Comparison of ENCODE assay signal across 21 mouse cellular contexts in genomic region chr11:98238416-98238815, GRCm38 (mm10). TPM values are rescaled to one million over a fixed set of nuclear protein-coding genes. Genes with fewer than 3 reads are reported as not detected.
DNase-seq lines count a peak whose midpoint lies in the region; ATAC-seq and TF ChIP-seq lines count a peak whose summit lies in the region.
"Had no signal": no experiment of that assay in that cellular context is flagged by ENCODE, and none has a peak within 500 bp of the region (broad histone marks: within the 10 kb centered on the region; RNA-seq: fewer than 3 reads in every experiment).

No protein-coding gene starts in this region.

- DNase-seq in midbrain, postnatal 0 days (ENCODE audit: low spot score): no peak
- no peak for DNase-seq in midbrain, embryonic 11.5 days (ENCODE audit: low spot score, missing footprints)
- peak; percentile 63 for DNase-seq in R1 (ENCODE audit: low read depth, low spot score)
- DNase-seq in cerebellum, postnatal 10 days: no peak
- no peak for DNase-seq in yolk sac, embryonic 10.5 days (ENCODE audit: low spot score)
- no peak for DNase-seq in forebrain, embryonic 11.5 days (ENCODE audit: low spot score)
- DNase-seq: adrenal gland, postnatal 36 days; cerebellum, adult 9-10 months; left cerebral cortex, postnatal 4 days; lung, adult 18-20 months; retina, postnatal 1 day; right cerebral cortex, postnatal 25 days; spleen, adult 18-20 months; thymus, postnatal 25 days had no signal

- no peak overlapping the region for H3K27ac ChIP-seq in midbrain, postnatal 0 days (ENCODE audit: low read depth, low read length)
- no peak overlapping the region for H3K27ac ChIP-seq in midbrain, embryonic 11.5 days (ENCODE audit: low read depth, low read length)
- no peak overlapping the region for H3K27ac ChIP-seq in ES-Bruce4 (ENCODE audit: insufficient read depth, low read length)
- no peak overlapping the region for H3K27ac ChIP-seq in forebrain, embryonic 11.5 days (ENCODE audit: low read depth, low read length)
- H3K27ac ChIP-seq: forebrain, embryonic 12.5 days; hindbrain, embryonic 13.5 days; kidney, postnatal 0 days; limb, embryonic 15.5 days; midbrain, embryonic 13.5 days; neural tube, embryonic 12.5 days had no signal

- H3K9me3 ChIP-seq in midbrain, postnatal 0 days (ENCODE audit: low read length): no peaks in the 10 kb centered on the region
- H3K9me3 ChIP-seq in midbrain, embryonic 11.5 days (ENCODE audit: control insufficient read depth, low read length): no peaks in the 10 kb centered on the region
- no peaks in the 10 kb centered on the region for H3K9me3 ChIP-seq in ES-Bruce4 (replicated peaks; ENCODE audit: control insufficient read depth, insufficient read depth, low read length, poor library complexity, severe bottlenecking)
- no peaks in the 10 kb centered on the region for H3K9me3 ChIP-seq in forebrain, embryonic 11.5 days (ENCODE audit: control insufficient read depth, low read length)
- H3K9me3 ChIP-seq: forebrain, embryonic 12.5 days; hindbrain, embryonic 13.5 days; limb, embryonic 15.5 days; midbrain, embryonic 13.5 days; neural tube, embryonic 12.5 days had no signal

- no peak overlapping the region for H3K4me3 ChIP-seq in midbrain, postnatal 0 days (ENCODE audit: low read depth, low read length)
- no peak overlapping the region for H3K4me3 ChIP-seq in midbrain, embryonic 11.5 days (ENCODE audit: low read depth, low read length)
- no peak overlapping the region for H3K4me3 ChIP-seq in ES-Bruce4 (ENCODE audit: low read depth, low read length)
- no peak overlapping the region for H3K4me3 ChIP-seq in forebrain, embryonic 11.5 days (ENCODE audit: low read depth, low read length)
- H3K4me3 ChIP-seq: forebrain, embryonic 12.5 days; hindbrain, embryonic 13.5 days; limb, embryonic 15.5 days; midbrain, embryonic 13.5 days; neural tube, embryonic 12.5 days had no signal

- no peaks in the 10 kb centered on the region for H3K27me3 ChIP-seq in midbrain, postnatal 0 days (ENCODE audit: insufficient read depth, low read length)
- H3K27me3 ChIP-seq in midbrain, embryonic 11.5 days (ENCODE audit: control insufficient read depth, insufficient read depth, low read length): no peaks in the 10 kb centered on the region
- no peaks in the 10 kb centered on the region for H3K27me3 ChIP-seq in ES-Bruce4 (ENCODE audit: control insufficient read depth, insufficient read depth, low read length, poor library complexity, severe bottlenecking)
- no peaks in the 10 kb centered on the region for H3K27me3 ChIP-seq in forebrain, embryonic 11.5 days (ENCODE audit: control insufficient read depth, insufficient read depth, low read length)
- H3K27me3 ChIP-seq: forebrain, embryonic 12.5 days; hindbrain, embryonic 13.5 days; limb, embryonic 15.5 days; midbrain, embryonic 13.5 days; neural tube, embryonic 12.5 days had no signal

- no peak overlapping the region for H3K9ac ChIP-seq in midbrain, postnatal 0 days (replicated peaks; ENCODE audit: low read length, poor library complexity, severe bottlenecking)
- H3K9ac ChIP-seq in midbrain, embryonic 11.5 days (ENCODE audit: low read length): no peak overlapping the region
- no peak overlapping the region for H3K9ac ChIP-seq in ES-Bruce4 (ENCODE audit: low read depth, poor library complexity, severe bottlenecking)
- H3K9ac ChIP-seq in forebrain, embryonic 11.5 days (ENCODE audit: low read length): no peak overlapping the region
- H3K9ac ChIP-seq: forebrain, embryonic 12.5 days; hindbrain, embryonic 13.5 days; limb, embryonic 15.5 days; midbrain, embryonic 13.5 days; neural tube, embryonic 12.5 days had no signal

- TF ChIP-seq CTCF in midbrain, postnatal 0 days (IDR thresholded peaks at IDR 0.05): 0 out of 2 replicates have a peak, but pooled peaks have one; percentile 9
- TF ChIP-seq CTCF in ES-Bruce4 (IDR thresholded peaks at IDR 0.05; ENCODE audit: low read depth, low read length): peak; percentile 6

- H3K4me2 ChIP-seq in midbrain, postnatal 0 days (ENCODE audit: low read depth, low read length, poor library complexity, severe bottlenecking): no peak overlapping the region
- H3K4me2 ChIP-seq in midbrain, embryonic 11.5 days: no peak overlapping the region
- no peak overlapping the region for H3K4me2 ChIP-seq in forebrain, embryonic 11.5 days (ENCODE audit: low read depth, low read length, severe bottlenecking)
- H3K4me2 ChIP-seq: forebrain, embryonic 12.5 days; hindbrain, embryonic 13.5 days; limb, embryonic 15.5 days; midbrain, embryonic 13.5 days; neural tube, embryonic 12.5 days had no signal

- WGBS in midbrain, postnatal 0 days: 81% methylated on average over 3 of the region's 3 CpGs
- 76% methylated on average over 2 of the region's 3 CpGs for WGBS in midbrain, embryonic 11.5 days
- 70% methylated on average over 3 of the region's 3 CpGs for WGBS in forebrain, embryonic 11.5 days

- TF ChIP-seq EP300 in ES-Bruce4 (IDR thresholded peaks at IDR 0.05; ENCODE audit: insufficient read depth, low read depth, low read length): no peak

- no peak for TF ChIP-seq POLR2A in ES-Bruce4 (IDR thresholded peaks at IDR 0.05; ENCODE audit: insufficient read depth, low read length)

- peaks cover 31% of the 10 kb centered on the region for H3K36me3 ChIP-seq in midbrain, postnatal 0 days (ENCODE audit: insufficient read depth, low read length)
- peaks cover 19% of the 10 kb centered on the region for H3K36me3 ChIP-seq in midbrain, embryonic 11.5 days (ENCODE audit: control insufficient read depth, insufficient read depth, low read length)
- peaks cover 63% of the 10 kb centered on the region for H3K36me3 ChIP-seq in ES-Bruce4 (ENCODE audit: control insufficient read depth, insufficient read depth, low read length, poor library complexity, severe bottlenecking)
- H3K36me3 ChIP-seq in forebrain, embryonic 11.5 days (ENCODE audit: control insufficient read depth, insufficient read depth, low read length): peaks cover 2% of the 10 kb centered on the region; the same call in 1 of the 2 replicates

- H3K4me1 ChIP-seq in midbrain, postnatal 0 days (ENCODE audit: insufficient read depth, low read length): no peaks in the 10 kb centered on the region
- no peaks in the 10 kb centered on the region for H3K4me1 ChIP-seq in midbrain, embryonic 11.5 days (ENCODE audit: control insufficient read depth, insufficient read depth, low read length)
- H3K4me1 ChIP-seq in ES-Bruce4 (ENCODE audit: control insufficient read depth, insufficient read depth, low read length): no peaks in the 10 kb centered on the region
- H3K4me1 ChIP-seq in forebrain, embryonic 11.5 days (replicated peaks; ENCODE audit: control insufficient read depth, insufficient read depth, low read length): no peaks in the 10 kb centered on the region
- H3K4me1 ChIP-seq: forebrain, embryonic 12.5 days; hindbrain, embryonic 13.5 days; limb, embryonic 15.5 days; midbrain, embryonic 13.5 days; neural tube, embryonic 12.5 days had no signal

- no peak for ATAC-seq in midbrain, postnatal 0 days (ENCODE audit: low FRiP score)
- ATAC-seq in midbrain, embryonic 11.5 days (ENCODE audit: low FRiP score): no peak
- no peak for ATAC-seq in forebrain, embryonic 11.5 days (replicated peaks; ENCODE audit: low FRiP score)
- ATAC-seq: midbrain, embryonic 13.5 days had no signal

RNA-seq across cellular contexts. Expression of gene Cdk12, which starts 35.6 kb away (rescaled TPM):
- 25.8 and 35.2 TPM in 2 replicates for total RNA-seq in midbrain, postnatal 0 days (2014; rRNA removed)
- polyA plus RNA-seq in midbrain, postnatal 0 days (2015; fragmentation: Nextera tagmentation; extraction: Ambion mirVana): 3.7 and 5.7 TPM in 2 replicates
- polyA plus RNA-seq in midbrain, embryonic 11.5 days (2014; fragmentation: Nextera tagmentation; extraction: Ambion mirVana): 11.1 and 12.1 TPM in 2 replicates
- polyA plus RNA-seq in ES-Bruce4 (2011; ENCODE audit: insufficient read depth, insufficient read length, low read depth, missing spikeins): 52.5 and 53.6 TPM in 2 replicates
- polyA plus RNA-seq in forebrain, embryonic 11.5 days (2014; fragmentation: Nextera tagmentation; extraction: Ambion mirVana): 16.1 and 18.2 TPM in 2 replicates

RNA-seq across cellular contexts. Expression of gene Med1, which starts 45.3 kb away (rescaled TPM):
- total RNA-seq in midbrain, postnatal 0 days (2014; rRNA removed): 36.2 and 40.6 TPM in 2 replicates
- 46.0 and 49.9 TPM in 2 replicates for polyA plus RNA-seq in midbrain, postnatal 0 days (2015; fragmentation: Nextera tagmentation; extraction: Ambion mirVana)
- polyA plus RNA-seq in midbrain, embryonic 11.5 days (2014; fragmentation: Nextera tagmentation; extraction: Ambion mirVana): 78.4 and 80.5 TPM in 2 replicates
- 55.8 and 57.5 TPM in 2 replicates for polyA plus RNA-seq in ES-Bruce4 (2011; ENCODE audit: insufficient read depth, insufficient read length, low read depth, missing spikeins)
- polyA plus RNA-seq in forebrain, embryonic 11.5 days (2014; fragmentation: Nextera tagmentation; extraction: Ambion mirVana): 75.5 and 81.7 TPM in 2 replicates
